Mouse (Mus musculus) spleen, adult 2 months (tissue): ENCODE results near the gene Clec3a. TPM values are rescaled to one million over a fixed set of nuclear protein-coding genes. Genes with fewer than 3 reads are reported as not detected.
A peak's percentile ranks its signal among the peaks of the same experiment; 100 is the strongest.

Experiments
- DNase-seq, 2 experiments: peaks; one replicate each; pipeline versions ENCODE4 v3.0.0 to v3.0.0-alpha.2; 2012 to 2021; ENCODE audit warnings: low spot score in 2 of 2, low read depth in 1 of 2
- H3K27ac ChIP-seq: fragments of 200-500 bp; 2 replicates; pipeline ENCODE4 v1.5.1; 2012; ENCODE audit warnings: low read length, inconsistent platforms; ENCODE audit not compliant: insufficient read depth
- H3K27me3 ChIP-seq: fragments of 200-500 bp; 2 replicates; pipeline ENCODE4 v1.6.1; 2012; ENCODE audit warnings: mild to moderate bottlenecking, moderate library complexity, low read length, inconsistent platforms; ENCODE audit not compliant: control insufficient read depth, insufficient read depth
- H3K36me3 ChIP-seq: fragments of 200-500 bp; 2 replicates; pipeline ENCODE4 v1.6.1; 2012; ENCODE audit warnings: mild to moderate bottlenecking, low read length, inconsistent platforms; ENCODE audit not compliant: control insufficient read depth, insufficient read depth
- H3K4me1 ChIP-seq: fragments of 200-500 bp; 2 replicates; pipeline ENCODE4 v1.6.1; 2011; ENCODE audit warnings: inconsistent platforms; ENCODE audit not compliant: control insufficient read depth, insufficient read depth, insufficient read length
- H3K4me3 ChIP-seq: fragments of 200-500 bp; 2 replicates; pipeline ENCODE4 v1.5.1; 2011; ENCODE audit warnings: mild to moderate bottlenecking, inconsistent platforms; ENCODE audit not compliant: insufficient read depth, insufficient read length; ENCODE audit errors: extremely low read depth
- CTCF ChIP-seq: fragments of 200-500 bp; IDR thresholded peaks from 2 replicates; pipeline ENCODE4 v1.5.1; 2011; ENCODE audit warnings: mild to moderate bottlenecking, inconsistent platforms; ENCODE audit not compliant: insufficient read depth, insufficient read length, insufficient replicate concordance; ENCODE audit errors: extremely low read depth
- POLR2A ChIP-seq: fragments of 200-500 bp; IDR thresholded peaks from 2 replicates; pipeline ENCODE4 v1.6.1; 2011; ENCODE audit warnings: low read depth, low read length, inconsistent platforms
- WGBS: fragments of 180-500 bp; shearing (Covaris S2); methylation state at CpG from one replicate; pipeline ENCODE4 v1.1.7; 2018; 5-methylcytosine and 5-hydroxymethylcytosine counted together
- polyA plus RNA-seq: library from polyadenylated mRNA; depleted of rRNA; stranded (reverse); fragments of >200 nt; gene quantifications from 2 replicates; pipeline ENCODE4 v1.2.3, GENCODE M21; 2012

Clec3a gene
- polyA plus RNA-seq, 1 experiment: not detected

- Histone ChIP-seq H3K36me3 (peaks cover 4% of the 10 kb centered on the region; the same call in 1 of the 2 replicates), H3K4me1 (no peaks in the 10 kb centered on the region), H3K27me3 (no peaks in the 10 kb centered on the region), H3K27ac (no peak overlapping the region), H3K4me3 (no peak overlapping the region)
- DNase-seq: no peak
- 96% methylated on average over 8 of the region's 8 CpGs for WGBS
- TF ChIP-seq POLR2A (no peak), CTCF (no peak)
Observed at GRCm38 (mm10) chr8:114455302-114455701, 37.4 kb downstream of the Clec3a start.

DNA sequence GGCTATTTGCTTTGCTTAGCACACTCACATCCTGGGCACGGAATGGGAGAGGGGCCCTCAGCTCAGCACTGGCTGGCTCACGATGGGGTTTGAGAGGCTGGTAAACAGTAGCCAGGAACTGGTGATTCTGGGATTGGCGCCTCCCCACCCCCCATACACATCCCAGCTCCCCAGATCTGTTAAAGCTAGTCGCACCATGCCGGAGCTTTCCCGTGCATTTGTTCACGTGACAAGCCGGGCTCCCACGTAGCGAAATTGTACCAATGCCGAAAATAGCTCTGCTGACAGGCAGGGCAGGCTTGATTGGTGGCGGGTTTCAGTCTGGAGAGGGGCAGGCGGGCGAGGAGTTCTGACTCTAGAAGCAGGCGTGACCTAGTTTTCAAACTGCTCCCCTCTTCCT lies 38.1 kb downstream of the Clec3a start:
- TF ChIP-seq POLR2A: no peak
- TF ChIP-seq CTCF: no peak
- H3K36me3 ChIP-seq: no peaks in the 10 kb centered on the region
- H3K27me3 ChIP-seq: no peaks in the 10 kb centered on the region
- 83% methylated on average over 15 of the region's 15 CpGs for WGBS
- no peak for DNase-seq
- H3K27ac ChIP-seq: no peak overlapping the region
- no peaks in the 10 kb centered on the region for H3K4me1 ChIP-seq
- no peak overlapping the region for H3K4me3 ChIP-seq

DNA sequence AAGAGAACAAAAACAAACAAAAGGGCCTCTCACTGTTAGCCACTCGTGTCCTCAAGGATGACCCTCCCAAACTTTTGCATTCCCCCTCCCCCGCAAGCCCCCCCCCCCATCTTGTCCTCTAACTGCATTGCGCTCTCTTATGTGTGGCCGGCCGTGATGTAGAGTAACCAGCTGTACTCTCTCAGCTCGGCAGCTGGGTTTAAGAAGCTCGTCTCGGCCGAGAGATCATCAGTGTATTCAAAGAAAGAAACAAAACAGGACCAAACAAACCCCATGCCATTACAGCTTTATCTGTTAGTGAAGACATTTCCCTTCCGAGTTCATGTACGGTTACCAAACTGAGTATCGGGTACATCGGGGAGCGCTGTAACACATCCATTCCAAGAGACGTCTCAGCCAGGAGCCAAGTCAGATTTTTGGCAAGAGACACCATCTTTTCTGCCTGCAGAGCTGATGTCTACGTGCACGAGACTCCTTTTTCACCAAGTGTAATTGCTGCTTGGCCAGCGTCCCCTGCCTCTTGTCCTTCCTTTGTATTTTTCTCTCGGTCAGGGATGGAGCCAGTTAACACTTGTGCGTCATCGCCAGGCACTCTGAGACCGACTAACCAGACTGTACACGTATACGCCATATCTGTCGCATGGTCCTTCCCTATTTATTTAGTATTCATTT lies 40.4 kb downstream of the Clec3a start:
- no peak overlapping the region for H3K4me3 ChIP-seq
- no peak for TF ChIP-seq CTCF
- TF ChIP-seq POLR2A: no peak
- no peak for DNase-seq
- H3K4me1 ChIP-seq: no peaks in the 10 kb centered on the region
- WGBS: 92% methylated on average over 25 of the region's 25 CpGs
- no peak overlapping the region for H3K27ac ChIP-seq
- H3K36me3 ChIP-seq: no peaks in the 10 kb centered on the region
- H3K27me3 ChIP-seq: no peaks in the 10 kb centered on the region

DNA sequence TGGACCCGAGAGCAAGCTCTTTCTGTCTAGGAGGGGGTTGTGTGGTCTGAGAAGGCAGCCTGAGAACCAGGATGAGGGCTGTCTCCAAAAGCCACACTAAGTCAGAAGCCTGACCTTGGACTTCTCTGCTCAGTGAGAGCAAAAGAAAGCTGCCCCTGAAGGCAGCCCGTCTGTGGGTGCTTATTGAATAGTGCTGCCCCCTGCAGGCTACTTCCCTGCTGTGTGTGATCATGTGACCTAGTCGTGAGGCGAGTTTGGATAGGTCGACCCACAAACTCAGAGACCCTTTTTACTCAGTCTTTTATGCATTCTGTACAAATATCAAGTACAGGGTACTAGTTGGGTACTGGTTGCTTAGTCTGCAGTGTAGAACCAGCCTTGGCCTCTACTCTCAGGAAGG lies 42.7 kb downstream of the Clec3a start:
- DNase-seq: no peak
- Histone ChIP-seq H3K27ac (no peak overlapping the region), H3K27me3 (no peaks in the 10 kb centered on the region), H3K4me1 (no peaks in the 10 kb centered on the region), H3K36me3 (no peaks in the 10 kb centered on the region), H3K4me3 (no peak overlapping the region)
- 79% methylated on average over 5 of the region's 5 CpGs for whole genome bisulfite sequencing
- peak; percentile 22; the same call in 1 of the 2 replicates for TF ChIP-seq CTCF
- no peak for TF ChIP-seq POLR2A

DNA sequence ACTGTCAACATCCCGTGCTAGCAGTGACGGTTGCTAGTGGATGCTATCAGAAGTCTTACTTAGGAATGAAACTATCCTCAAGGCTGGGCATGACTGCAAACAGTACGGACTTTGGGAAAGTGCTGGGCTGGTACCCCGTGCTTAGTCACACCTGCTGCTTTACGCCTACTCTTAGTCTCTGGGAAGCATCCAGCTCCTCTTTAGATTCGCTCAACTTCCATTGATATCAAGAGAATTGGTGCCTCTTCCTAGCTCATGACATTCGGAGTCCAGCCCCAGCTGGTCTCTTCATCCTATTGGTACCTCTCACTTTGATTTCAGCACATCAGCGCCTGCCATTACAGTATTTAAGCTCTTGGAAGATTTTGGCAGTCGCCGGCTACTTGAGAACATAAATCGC lies 44.7 kb downstream of the Clec3a start:
- H3K36me3 ChIP-seq: no peaks in the 10 kb centered on the region
- no peak for DNase-seq
- no peak overlapping the region for H3K4me3 ChIP-seq
- H3K27me3 ChIP-seq: no peaks in the 10 kb centered on the region
- 93% methylated on average over 11 of the region's 11 CpGs for WGBS
- H3K27ac ChIP-seq: no peak overlapping the region
- no peaks in the 10 kb centered on the region for H3K4me1 ChIP-seq
- TF ChIP-seq POLR2A (no peak), CTCF (no peak)

DNA sequence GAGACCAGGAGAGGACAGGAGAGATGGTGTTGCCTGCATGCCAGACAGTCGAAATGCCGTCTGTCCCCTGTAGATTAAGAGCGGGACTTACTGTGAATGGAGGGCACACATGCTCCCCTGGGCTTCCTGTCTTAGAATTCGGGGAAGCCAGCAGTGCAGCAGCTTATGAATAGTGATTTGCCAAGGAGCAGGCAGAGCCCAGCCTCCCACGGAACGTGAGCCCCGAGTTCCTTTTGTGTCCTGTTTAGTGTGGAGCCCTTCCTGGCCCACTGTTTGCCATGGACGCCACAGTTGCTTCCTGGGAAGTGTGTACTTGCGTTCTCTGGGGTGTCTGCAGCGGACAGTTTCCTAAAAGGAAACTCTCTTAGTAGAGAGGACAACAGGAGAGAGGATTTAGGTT lies 45.4 kb downstream of the Clec3a start:
- H3K36me3 ChIP-seq: no peaks in the 10 kb centered on the region
- H3K27ac ChIP-seq: no peak overlapping the region
- no peaks in the 10 kb centered on the region for H3K27me3 ChIP-seq
- no peaks in the 10 kb centered on the region for H3K4me1 ChIP-seq
- TF ChIP-seq CTCF (no peak), POLR2A (no peak)
- no peak overlapping the region for H3K4me3 ChIP-seq
- 54% methylated on average over 10 of the region's 10 CpGs for WGBS
- no peak for DNase-seq

GRCm38 (mm10) chr8:114468526-114469207 lies 50.8 kb downstream of the Clec3a start:
- no peaks in the 10 kb centered on the region for H3K27me3 ChIP-seq
- no peak overlapping the region for H3K27ac ChIP-seq
- H3K36me3 ChIP-seq: peaks cover 1% of the 10 kb centered on the region; the same call in 1 of the 2 replicates
- no peaks in the 10 kb centered on the region for H3K4me1 ChIP-seq
- no peak for DNase-seq
- H3K4me3 ChIP-seq: no peak overlapping the region
- no peak for TF ChIP-seq POLR2A
- TF ChIP-seq CTCF: no peak
- WGBS: 94% methylated on average over 21 of the region's 21 CpGs
